Mouse (Mus musculus): ENCODE data around the gene Kat6b. TPM values are rescaled to one million over a fixed set of nuclear protein-coding genes. Genes with fewer than 3 reads are reported as not detected.

The Kat6b gene
- polyA plus RNA-seq, 1 experiment from 2014 or later, result 23.7 TPM

GRCm38 (mm10) chr14:21719646-21720383 lies 238.6 kb downstream of the Kat6b start:
- Histone ChIP-seq H3K9ac (no peak overlapping the region), H3K4me2 (no peak overlapping the region), H3K4me3 (no peak overlapping the region), H3K27me3 (replicated peaks) (no peaks in the 10 kb centered on the region), H3K36me3 (replicated peaks) (no peaks in the 10 kb centered on the region), H3K4me1 (peaks cover 6% of the 10 kb centered on the region), H3K9me3 (no peaks in the 10 kb centered on the region), H3K27ac (no peak overlapping the region)
- WGBS, result 52% methylated on average over 17 of the region's 17 CpGs
- ATAC-seq (replicated peaks), result no peak

GRCm38 (mm10) chr14:21720430-21721205 lies 239.4 kb downstream of the Kat6b start:
- peaks cover 6% of the 10 kb centered on the region for H3K4me1 ChIP-seq
- H3K9me3 ChIP-seq, result no peaks in the 10 kb centered on the region
- no peaks in the 10 kb centered on the region for H3K36me3 ChIP-seq (replicated peaks)
- no peak for ATAC-seq (replicated peaks)
- H3K4me2 ChIP-seq, result no peak overlapping the region
- H3K9ac ChIP-seq, result no peak overlapping the region
- no peak overlapping the region for H3K27ac ChIP-seq
- H3K27me3 ChIP-seq (replicated peaks), result no peaks in the 10 kb centered on the region
- WGBS, result 87% methylated on average over 4 of the region's 4 CpGs
- no peak overlapping the region for H3K4me3 ChIP-seq

Other genes starting within 250 kb of the Kat6b start
- gene Dupd1, start 233.1 kb downstream of the Kat6b start, polyA plus RNA-seq (2015; fragmentation: Nextera tagmentation; extraction: Ambion mirVana), result 0.15 TPM in 1 of 2 replicates, not detected in the other